Mouse (Mus musculus) thymus, adult 2 months (tissue): ENCODE results near the gene L3mbtl1. TPM values are rescaled to one million over a fixed set of nuclear protein-coding genes. Genes with fewer than 3 reads are reported as not detected.

Experiments used
- DNase-seq: peaks from one replicate; pipeline ENCODE4 v3.0.0; 2021
- H3K27ac ChIP-seq: fragments of 200-500 bp; 2 replicates; pipeline ENCODE4 v1.5.1; 2012; ENCODE audit warnings: low read length, control low read depth; ENCODE audit not compliant: control insufficient read depth, insufficient read depth
- H3K27me3 ChIP-seq: fragments of 200-500 bp; 2 replicates; pipeline ENCODE4 v1.6.1; 2012; ENCODE audit warnings: mild to moderate bottlenecking, low read length, moderate library complexity, mixed read lengths; ENCODE audit not compliant: control insufficient read depth, insufficient read depth
- H3K36me3 ChIP-seq: fragments of 200-500 bp; 2 replicates; pipeline ENCODE4 v1.6.1; 2012; ENCODE audit warnings: mild to moderate bottlenecking, low read length, moderate library complexity; ENCODE audit not compliant: control insufficient read depth, insufficient read depth
- H3K4me1 ChIP-seq: fragments of 200-500 bp; replicated peaks from 2 replicates; pipeline ENCODE4 v1.6.1; 2012; ENCODE audit warnings: low read length; ENCODE audit not compliant: control insufficient read depth, insufficient read depth
- H3K4me3 ChIP-seq: fragments of 200-500 bp; 2 replicates; pipeline ENCODE4 v1.5.1; 2012; ENCODE audit warnings: mild to moderate bottlenecking, low read length, control low read depth, moderate library complexity; ENCODE audit not compliant: control insufficient read depth, insufficient read depth
- CTCF ChIP-seq: fragments of 200-500 bp; IDR thresholded peaks from 2 replicates; pipeline ENCODE4 v1.5.1; 2012; ENCODE audit warnings: mild to moderate bottlenecking, control low read depth, low read length, moderate library complexity, borderline replicate concordance; ENCODE audit not compliant: control insufficient read depth, poor library complexity, insufficient read depth; ENCODE audit errors: extremely low read depth
- POLR2A ChIP-seq: fragments of 200-500 bp; IDR thresholded peaks from 2 replicates; pipeline ENCODE4 v1.6.1; 2012; ENCODE audit warnings: mild to moderate bottlenecking, low read length, control low read depth, moderate library complexity; ENCODE audit not compliant: control insufficient read depth, poor library complexity, insufficient read depth; ENCODE audit errors: extremely low read depth
- WGBS: fragments of 180-500 bp; shearing (Covaris S2); methylation state at CpG from one replicate; pipeline ENCODE4 v1.1.7; 2018; 5-methylcytosine and 5-hydroxymethylcytosine counted together
- polyA plus RNA-seq: library from polyadenylated mRNA; depleted of rRNA; stranded (reverse); fragments of >200 nt; gene quantifications from 2 replicates; pipeline ENCODE4 v1.2.3, GENCODE M21; 2012

The L3mbtl1 gene
- polyA plus RNA-seq, 1 experiment, result 0.19 TPM

GRCm38 (mm10) chr2:162988235-162988634 is 45.0 kb downstream of the L3mbtl1 start:
- DNase-seq, result no peak
- WGBS, result 41% methylated on average over 4 of the region's 4 CpGs
- Histone ChIP-seq H3K27ac (no peak overlapping the region), H3K4me3 (no peak overlapping the region), H3K27me3 (no peaks in the 10 kb centered on the region), H3K36me3 (no peaks in the 10 kb centered on the region), H3K4me1 (no peaks in the 10 kb centered on the region)
- no peak for TF ChIP-seq POLR2A
- no peak for TF ChIP-seq CTCF

DNA sequence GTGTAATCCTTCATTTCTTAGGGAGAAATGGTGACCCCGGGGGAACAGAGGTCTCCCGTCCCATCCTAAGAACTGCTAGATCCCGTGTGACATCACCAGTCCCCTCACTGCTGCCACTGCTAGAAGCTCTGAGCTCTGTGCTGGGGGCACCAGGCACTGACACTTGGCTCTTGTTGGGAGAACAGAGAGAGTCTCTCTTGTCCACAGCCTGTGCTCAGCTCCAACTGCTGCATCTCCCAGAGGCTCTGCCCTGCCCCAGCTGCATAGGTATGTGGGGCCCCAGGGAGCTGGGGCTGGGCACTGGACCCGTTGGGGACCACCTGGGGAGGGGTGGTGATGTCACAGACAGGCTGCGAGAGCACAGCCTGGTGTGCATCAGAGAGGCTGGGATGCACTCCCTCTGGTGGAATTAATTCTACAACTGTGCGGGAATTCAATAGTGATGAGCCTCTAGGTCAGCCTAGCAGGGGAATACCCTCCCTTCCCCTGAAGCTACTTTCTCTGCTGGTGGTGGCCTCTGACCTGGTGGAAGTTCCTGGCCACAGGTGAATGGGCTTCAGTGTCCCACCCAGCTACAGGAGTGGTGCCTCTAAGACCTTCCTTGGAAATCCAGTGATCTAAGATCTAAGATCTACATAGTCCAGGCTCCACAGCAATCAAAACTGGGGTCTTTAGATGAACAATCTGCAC is 48.3 kb downstream of the L3mbtl1 start:
- no peaks in the 10 kb centered on the region for H3K36me3 ChIP-seq
- H3K27me3 ChIP-seq, result no peaks in the 10 kb centered on the region
- WGBS, result 62% methylated on average over 6 of the region's 6 CpGs
- TF ChIP-seq POLR2A, result no peak
- TF ChIP-seq CTCF, result no peak
- H3K27ac ChIP-seq, result no peak overlapping the region
- H3K4me3 ChIP-seq, result no peak overlapping the region
- H3K4me1 ChIP-seq, result no peaks in the 10 kb centered on the region
- DNase-seq, result no peak

DNA sequence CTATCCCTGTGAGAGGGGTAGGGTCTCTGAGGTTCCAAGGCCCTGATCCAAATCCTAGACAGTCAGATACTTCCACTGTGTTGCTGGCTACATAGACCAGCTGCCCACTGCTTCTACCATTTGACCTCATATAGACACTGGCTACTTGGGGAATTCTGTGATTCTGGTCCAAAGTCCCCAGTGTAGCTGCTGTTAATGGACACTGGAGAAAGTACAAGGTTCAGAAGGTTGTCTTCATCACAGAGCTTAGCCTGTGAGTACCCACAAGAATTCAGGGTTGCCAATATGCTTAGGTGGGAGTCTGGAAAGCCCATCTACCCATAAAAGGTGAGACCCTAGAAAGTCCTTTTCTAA is 48.8 kb downstream of the L3mbtl1 start:
- DNase-seq, result no peak
- Histone ChIP-seq H3K27me3 (no peaks in the 10 kb centered on the region), H3K4me3 (no peak overlapping the region), H3K4me1 (no peaks in the 10 kb centered on the region), H3K27ac (no peak overlapping the region), H3K36me3 (no peaks in the 10 kb centered on the region)
- TF ChIP-seq POLR2A, result no peak
- no peak for TF ChIP-seq CTCF

- Histone ChIP-seq H3K27ac (no peak overlapping the region), H3K27me3 (no peaks in the 10 kb centered on the region)
- WGBS, result 82% methylated on average over 9 of the region's 9 CpGs
Measured at GRCm38 (mm10) chr2:162993881-162994616, 50.8 kb downstream of the L3mbtl1 start.

DNA sequence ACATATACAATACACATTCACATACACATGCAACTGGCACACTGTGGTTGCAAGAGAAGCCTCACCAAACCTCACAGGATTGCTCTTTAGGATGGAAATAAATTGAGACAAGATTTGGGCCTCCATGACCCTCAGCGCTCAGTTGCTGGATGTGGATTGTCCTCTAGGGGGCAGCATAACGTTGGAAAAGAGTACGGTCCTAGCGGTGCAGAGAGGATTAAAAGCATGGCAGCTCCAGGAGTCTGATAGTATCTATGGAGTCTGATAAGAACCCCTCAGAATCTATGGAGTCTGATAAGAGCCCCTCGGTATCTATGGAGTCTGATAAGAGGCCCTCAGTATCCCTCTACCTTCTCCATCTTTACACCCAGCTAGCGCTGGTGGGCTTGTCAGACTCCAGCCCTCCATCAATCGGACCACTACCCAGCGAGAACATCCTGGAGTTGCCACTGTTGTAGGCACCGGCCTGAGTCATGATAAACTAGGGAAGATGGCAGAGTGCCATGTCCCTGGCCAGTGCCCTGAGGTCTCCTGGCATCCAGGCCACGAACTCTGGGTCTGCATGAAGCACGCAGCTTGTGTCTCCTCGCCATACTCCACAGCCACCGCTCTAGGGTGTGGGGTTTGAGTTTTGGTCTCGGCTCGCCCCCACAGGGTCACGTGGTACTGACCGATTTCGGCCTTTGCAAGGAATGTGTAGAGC is 55.4 kb downstream of the L3mbtl1 start:
- 35% methylated on average over 18 of the region's 18 CpGs for WGBS
- Histone ChIP-seq H3K27ac (no peak overlapping the region), H3K27me3 (no peaks in the 10 kb centered on the region), H3K36me3 (no peaks in the 10 kb centered on the region), H3K4me1 (no peaks in the 10 kb centered on the region), H3K4me3 (no peak overlapping the region)
- no peak for TF ChIP-seq CTCF
- no peak for TF ChIP-seq POLR2A
- peak; percentile 50 for DNase-seq

More at GRCm38 (mm10) chr2:162993881-162994616, 50.8 kb downstream of the L3mbtl1 start:
- DNase-seq, result no peak
- H3K36me3 ChIP-seq, result no peaks in the 10 kb centered on the region
- H3K4me3 ChIP-seq, result no peak overlapping the region
- TF ChIP-seq POLR2A (no peak), CTCF (no peak)
- no peaks in the 10 kb centered on the region for H3K4me1 ChIP-seq

DNA sequence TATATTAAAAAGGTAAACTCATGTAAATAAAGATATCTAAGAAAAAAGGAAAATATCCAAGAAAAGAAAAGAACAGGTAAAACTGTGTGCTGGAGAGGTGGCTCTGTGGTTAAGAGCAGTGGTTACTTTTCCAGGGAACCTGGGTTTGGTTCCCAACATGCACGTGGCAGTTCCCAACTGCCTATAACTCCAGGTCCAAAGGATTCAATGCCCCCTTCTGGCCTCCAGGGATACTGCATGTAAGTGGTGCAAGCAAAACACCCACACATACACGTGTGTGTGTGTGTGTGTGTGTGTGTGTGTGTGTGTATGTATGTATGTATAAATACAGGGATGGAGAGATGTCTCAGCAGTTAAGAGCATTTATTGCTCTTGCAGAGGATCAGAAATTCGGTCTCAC is 56.5 kb downstream of the L3mbtl1 start:
- 28% methylated on average over 3 of the region's 3 CpGs for WGBS
- peak; percentile 54 for DNase-seq

More for the DNA sequence above, 56.5 kb downstream of the L3mbtl1 start:
- no peak overlapping the region for H3K27ac ChIP-seq
- H3K4me3 ChIP-seq, result no peak overlapping the region
- no peak for TF ChIP-seq CTCF
- TF ChIP-seq POLR2A, result no peak
- no peaks in the 10 kb centered on the region for H3K27me3 ChIP-seq
- no peaks in the 10 kb centered on the region for H3K36me3 ChIP-seq
- no peaks in the 10 kb centered on the region for H3K4me1 ChIP-seq
